Mouse (Mus musculus): Measurements from ENCODE around the gene Ndst2. TPM values are rescaled to one million over a fixed set of nuclear protein-coding genes. Genes with fewer than 3 reads are reported as not detected.

Ndst2 gene
- polyA plus RNA-seq, 1 experiment from 2014 or later = 17.2 TPM

DNA sequence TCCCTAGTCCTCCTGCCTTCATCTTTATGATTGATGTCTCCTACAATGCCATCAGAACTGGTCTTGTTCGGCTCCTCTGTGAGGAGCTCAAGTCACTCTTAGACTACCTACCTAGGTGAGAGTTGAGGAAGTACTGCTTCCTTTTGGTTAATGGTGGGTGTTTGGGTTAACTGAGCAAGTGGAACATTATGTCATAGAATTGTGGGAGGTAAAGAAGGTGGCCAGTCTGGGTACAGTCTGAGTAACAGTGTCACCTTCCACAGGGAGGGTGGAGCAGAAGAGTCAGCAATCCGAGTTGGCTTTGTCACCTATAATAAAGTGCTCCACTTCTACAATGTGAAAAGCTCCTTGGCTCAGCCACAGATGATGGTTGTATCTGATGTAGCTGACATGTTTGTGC is 45.4 kb downstream of the Ndst2 start:
- peaks cover 87% of the 10 kb centered on the region for H3K36me3 ChIP-seq (ENCODE audit: control insufficient read depth, insufficient read depth)
- no peaks in the 10 kb centered on the region for H3K27me3 ChIP-seq (ENCODE audit: control insufficient read depth, insufficient read depth, low read length)
- no peak for ATAC-seq (replicated peaks; ENCODE audit: extremely low read depth, insufficient read depth, low FRiP score)
- WGBS = 85% methylated on average over 2 of the region's 2 CpGs
- H3K4me2 ChIP-seq (ENCODE audit: low read depth, low read length) = no peak overlapping the region
- H3K9ac ChIP-seq (ENCODE audit: low read length) = no peak overlapping the region
- H3K9me3 ChIP-seq (replicated peaks; ENCODE audit: control insufficient read depth, low read length) = no peaks in the 10 kb centered on the region
- no peaks in the 10 kb centered on the region; the same call in 1 of the 2 replicates for H3K4me1 ChIP-seq (ENCODE audit: control insufficient read depth, insufficient read depth, low read length)
- no peak overlapping the region for H3K4me3 ChIP-seq (ENCODE audit: low read length)
- no peak overlapping the region for H3K27ac ChIP-seq (ENCODE audit: low read length)

DNA sequence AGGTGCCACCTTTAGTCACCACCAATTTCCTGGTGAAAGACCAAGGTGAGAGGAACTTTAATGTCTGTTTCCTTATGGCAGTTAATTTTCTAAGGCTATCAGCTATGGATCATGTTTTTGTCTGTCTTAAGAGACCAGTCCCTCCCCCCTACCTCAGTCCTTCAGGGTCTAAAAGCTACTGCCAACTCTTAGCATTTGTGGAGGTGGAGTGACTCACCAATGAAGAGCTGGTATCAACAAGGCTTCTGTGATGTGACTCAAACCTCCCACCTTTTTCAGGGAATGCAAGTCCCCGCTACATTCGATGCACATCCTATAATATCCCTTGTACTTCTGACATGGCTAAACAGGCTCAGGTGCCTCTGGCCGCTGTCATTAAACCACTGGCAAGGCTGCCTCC is 47.8 kb downstream of the Ndst2 start:
- peaks cover 8% of the 10 kb centered on the region for H3K4me1 ChIP-seq (ENCODE audit: control insufficient read depth, insufficient read depth, low read length)
- H3K9ac ChIP-seq (ENCODE audit: low read length) = no peak overlapping the region
- peaks cover 90% of the 10 kb centered on the region for H3K36me3 ChIP-seq (ENCODE audit: control insufficient read depth, insufficient read depth)
- no peak overlapping the region for H3K4me2 ChIP-seq (ENCODE audit: low read depth, low read length)
- H3K9me3 ChIP-seq (replicated peaks; ENCODE audit: control insufficient read depth, low read length) = no peaks in the 10 kb centered on the region
- no peaks in the 10 kb centered on the region for H3K27me3 ChIP-seq (ENCODE audit: control insufficient read depth, insufficient read depth, low read length)
- WGBS = 94% methylated on average over 3 of the region's 3 CpGs
- ATAC-seq (replicated peaks; ENCODE audit: extremely low read depth, insufficient read depth, low FRiP score) = no peak
- no peak overlapping the region for H3K4me3 ChIP-seq (ENCODE audit: low read length)
- H3K27ac ChIP-seq (ENCODE audit: low read length) = no peak overlapping the region

DNA sequence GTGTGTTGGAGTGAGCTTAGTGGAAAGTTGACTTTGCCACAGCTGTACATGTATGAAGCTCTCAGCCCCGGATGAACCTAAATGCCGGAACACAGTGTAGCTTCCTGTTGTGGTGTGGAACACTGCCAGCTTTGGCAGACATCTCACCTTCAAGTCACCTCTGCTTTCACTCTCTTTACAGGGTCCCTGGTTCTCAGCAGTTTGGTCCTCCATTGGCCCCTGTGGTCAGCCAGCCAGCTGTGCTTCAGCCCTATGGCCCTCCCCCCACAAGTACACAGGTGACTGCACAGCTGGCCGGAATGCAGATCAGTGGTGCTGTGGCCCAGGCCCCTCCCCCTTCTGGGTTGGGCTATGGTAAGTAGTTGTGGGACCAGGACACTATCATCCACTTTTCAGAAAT is 51.9 kb downstream of the Ndst2 start:
- Histone ChIP-seq H3K4me3 (ENCODE audit: low read length) (no peak overlapping the region), H3K27me3 (ENCODE audit: control insufficient read depth, insufficient read depth, low read length) (no peaks in the 10 kb centered on the region), H3K4me1 (ENCODE audit: control insufficient read depth, insufficient read depth, low read length) (peaks cover 8% of the 10 kb centered on the region), H3K36me3 (ENCODE audit: control insufficient read depth, insufficient read depth) (peaks cover 88% of the 10 kb centered on the region), H3K4me2 (ENCODE audit: low read depth, low read length) (no peak overlapping the region), H3K9ac (ENCODE audit: low read length) (no peak overlapping the region), H3K27ac (ENCODE audit: low read length) (peak overlapping the region; percentile 5), H3K9me3 (replicated peaks; ENCODE audit: control insufficient read depth, low read length) (no peaks in the 10 kb centered on the region)
- WGBS = 27% methylated on average over 3 of the region's 3 CpGs
- ATAC-seq (replicated peaks; ENCODE audit: extremely low read depth, insufficient read depth, low FRiP score) = peak; percentile 52; the same call in 1 of the 2 replicates

DNA sequence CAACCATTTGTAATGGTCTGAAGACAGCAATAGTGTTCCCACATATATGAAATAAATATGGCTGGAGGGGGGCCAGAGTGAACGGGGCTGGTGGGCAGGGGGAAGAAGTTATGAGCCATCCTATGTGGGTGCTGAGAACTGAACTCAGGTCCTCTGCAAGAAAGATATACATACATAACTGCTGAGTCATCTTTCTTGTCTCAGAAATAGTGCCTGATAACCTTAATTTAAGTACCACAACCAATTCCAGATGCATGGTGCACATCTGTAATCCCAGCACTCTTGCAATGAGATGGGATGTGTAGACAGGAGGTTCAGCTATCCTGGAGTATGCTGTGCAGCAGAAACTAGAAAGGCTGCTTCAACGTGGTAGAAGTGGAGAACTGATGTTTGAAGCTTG is 52.6 kb downstream of the Ndst2 start:
- Histone ChIP-seq H3K27me3 (ENCODE audit: control insufficient read depth, insufficient read depth, low read length) (no peaks in the 10 kb centered on the region), H3K9ac (ENCODE audit: low read length) (no peak overlapping the region), H3K4me3 (ENCODE audit: low read length) (no peak overlapping the region), H3K27ac (ENCODE audit: low read length) (peak overlapping the region; percentile 5), H3K36me3 (ENCODE audit: control insufficient read depth, insufficient read depth) (peaks cover 85% of the 10 kb centered on the region), H3K4me2 (ENCODE audit: low read depth, low read length) (no peak overlapping the region), H3K4me1 (ENCODE audit: control insufficient read depth, insufficient read depth, low read length) (peaks cover 8% of the 10 kb centered on the region), H3K9me3 (replicated peaks; ENCODE audit: control insufficient read depth, low read length) (no peaks in the 10 kb centered on the region)
- ATAC-seq (replicated peaks; ENCODE audit: extremely low read depth, insufficient read depth, low FRiP score) = no peak
- WGBS = 87% methylated on average over 2 of the region's 2 CpGs

DNA sequence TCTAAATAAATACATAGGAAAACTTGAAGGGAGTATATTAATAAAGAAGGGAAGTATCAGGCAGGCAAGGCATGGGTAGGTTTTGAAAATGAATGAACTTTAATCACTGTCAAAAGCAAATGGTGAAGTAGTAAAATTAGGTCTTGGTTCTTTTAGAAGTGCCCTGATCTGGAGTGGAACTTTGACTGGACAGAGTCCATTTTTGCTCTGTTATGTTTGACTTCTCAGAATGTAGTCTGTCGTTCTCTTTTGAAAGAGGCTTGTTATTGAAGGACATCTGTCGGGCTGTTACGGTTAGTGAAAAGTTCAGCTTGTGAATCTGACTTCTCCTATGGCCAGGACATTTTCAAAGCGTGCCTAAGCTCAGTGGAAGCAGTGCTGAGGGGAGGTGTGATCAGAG is 56.5 kb downstream of the Ndst2 start:
- Histone ChIP-seq H3K4me2 (ENCODE audit: low read depth, low read length) (no peak overlapping the region), H3K9me3 (replicated peaks; ENCODE audit: control insufficient read depth, low read length) (no peaks in the 10 kb centered on the region; the same call in 1 of the 2 replicates), H3K27me3 (ENCODE audit: control insufficient read depth, insufficient read depth, low read length) (no peaks in the 10 kb centered on the region), H3K9ac (ENCODE audit: low read length) (no peak overlapping the region), H3K4me3 (ENCODE audit: low read length) (no peak overlapping the region), H3K27ac (ENCODE audit: low read length) (no peak overlapping the region), H3K36me3 (ENCODE audit: control insufficient read depth, insufficient read depth) (peaks cover 56% of the 10 kb centered on the region), H3K4me1 (ENCODE audit: control insufficient read depth, insufficient read depth, low read length) (peaks cover 24% of the 10 kb centered on the region)
- WGBS = 84% methylated on average over 4 of the region's 4 CpGs
- ATAC-seq (replicated peaks; ENCODE audit: extremely low read depth, insufficient read depth, low FRiP score) = no peak

DNA sequence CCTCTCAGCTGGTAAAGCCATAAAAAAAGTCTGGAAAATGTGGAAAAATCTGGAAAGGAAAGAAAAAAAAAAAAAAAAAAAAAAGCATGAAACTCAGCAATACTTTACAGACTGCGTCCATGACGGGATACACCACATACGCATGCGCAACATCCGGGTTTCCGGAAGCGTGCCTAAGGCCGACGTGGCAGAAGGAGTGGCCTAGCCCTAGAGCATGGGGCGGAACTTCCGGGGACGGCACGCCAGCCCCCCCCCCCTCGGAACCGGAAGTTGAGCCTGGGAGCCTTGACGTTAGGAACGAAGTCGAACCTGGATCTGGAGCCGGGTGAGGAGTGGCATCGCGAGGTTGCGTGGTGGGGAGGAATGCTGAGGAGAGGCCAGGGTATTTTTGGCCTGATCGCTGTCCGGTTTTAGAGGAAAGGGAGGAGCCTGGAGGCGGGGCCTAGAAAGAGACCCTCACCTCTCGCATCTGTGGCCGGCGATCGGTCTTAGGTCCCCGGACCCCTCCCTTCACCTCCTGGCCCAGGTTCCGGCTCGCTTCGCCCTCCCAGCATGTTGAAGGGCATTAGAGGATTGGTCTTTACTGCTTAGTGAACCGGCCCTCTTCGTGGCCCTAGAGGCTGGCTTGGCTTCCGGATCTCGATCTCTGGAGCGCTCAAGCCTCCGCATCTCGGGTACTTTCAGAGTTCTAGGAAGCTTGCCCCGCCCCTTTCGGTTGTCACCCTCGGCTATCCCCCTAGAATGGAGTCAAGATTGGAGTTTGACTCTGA is 60.1 kb downstream of the Ndst2 start, which contains the start of gene Sec24c:
Sec24c (plus strand) TSS at position 245 of the 770 bp plus-strand sequence.
- H3K4me2 ChIP-seq (ENCODE audit: low read depth, low read length) = peak within 1 kb of the TSS; percentile 91
- H3K9ac ChIP-seq (ENCODE audit: low read length) = peak within 1 kb of the TSS; percentile 88
- no peaks in the 10 kb centered on the region; the same call in 1 of the 2 replicates for H3K9me3 ChIP-seq (replicated peaks; ENCODE audit: control insufficient read depth, low read length)
- H3K4me1 ChIP-seq (ENCODE audit: control insufficient read depth, insufficient read depth, low read length) = peaks cover 16% of the 10 kb centered on the region
- ATAC-seq (replicated peaks; ENCODE audit: extremely low read depth, insufficient read depth, low FRiP score) = peak; percentile 96
- peak within 1 kb of the TSS; percentile 82 for H3K4me3 ChIP-seq (ENCODE audit: low read length)
- H3K36me3 ChIP-seq (ENCODE audit: control insufficient read depth, insufficient read depth) = peaks cover 25% of the 10 kb centered on the region
- no peaks in the 10 kb centered on the region for H3K27me3 ChIP-seq (ENCODE audit: control insufficient read depth, insufficient read depth, low read length)
- H3K27ac ChIP-seq (ENCODE audit: low read length) = peak within 1 kb of the TSS; percentile 95
- 0% methylated on average over 43 of the region's 43 CpGs for WGBS

DNA sequence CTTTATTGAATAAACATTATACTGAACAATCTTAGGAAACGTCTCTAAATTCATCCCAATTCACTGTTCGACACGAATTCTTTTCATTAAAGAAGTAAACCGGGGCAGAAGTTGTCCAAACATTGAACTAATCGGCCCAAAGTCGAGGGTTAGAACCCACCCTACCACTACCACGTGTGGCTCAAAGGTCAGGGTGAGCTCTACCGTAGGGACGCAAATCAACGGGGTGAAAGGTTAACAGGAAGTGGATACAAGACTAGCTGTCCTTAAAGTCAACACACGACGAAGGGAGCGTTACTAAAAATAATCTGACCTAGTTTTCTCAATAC is 60.7 kb downstream of the Ndst2 start:
- Histone ChIP-seq H3K4me3 (ENCODE audit: low read length) (peak overlapping the region; percentile 82), H3K9me3 (replicated peaks; ENCODE audit: control insufficient read depth, low read length) (no peaks in the 10 kb centered on the region; the same call in 1 of the 2 replicates), H3K27ac (ENCODE audit: low read length) (peak overlapping the region; percentile 95), H3K4me2 (ENCODE audit: low read depth, low read length) (peak overlapping the region; percentile 91), H3K4me1 (ENCODE audit: control insufficient read depth, insufficient read depth, low read length) (peaks cover 21% of the 10 kb centered on the region), H3K27me3 (ENCODE audit: control insufficient read depth, insufficient read depth, low read length) (no peaks in the 10 kb centered on the region), H3K36me3 (ENCODE audit: control insufficient read depth, insufficient read depth) (peaks cover 20% of the 10 kb centered on the region), H3K9ac (ENCODE audit: low read length) (peak overlapping the region; percentile 75)
- ATAC-seq (replicated peaks; ENCODE audit: extremely low read depth, insufficient read depth, low FRiP score) = no peak
- WGBS = 8% methylated on average over 13 of the region's 13 CpGs

Small RNAs within 50 kb of the gene (microRNA-seq; reads per million reads assigned to microRNA genes)
- not detected for gene Mir6946

Other genes starting within 250 kb of the Ndst2 start
- 0.25 and 0.60 TPM in 2 replicates for gene Mss51, start 237.7 kb downstream of the Ndst2 start, polyA plus RNA-seq (2015; fragmentation: Nextera tagmentation; extraction: Ambion mirVana)
- gene Ppp3cb, start 188.0 kb downstream of the Ndst2 start, polyA plus RNA-seq (2015; fragmentation: Nextera tagmentation; extraction: Ambion mirVana) = 28.4 and 32.0 TPM in 2 replicates
- gene Usp54, start 93.5 kb downstream of the Ndst2 start, polyA plus RNA-seq (2015; fragmentation: Nextera tagmentation; extraction: Ambion mirVana) = 3.8 and 4.5 TPM in 2 replicates
- 12.0 and 14.9 TPM in 2 replicates for gene Myoz1, start 78.0 kb downstream of the Ndst2 start, polyA plus RNA-seq (2015; fragmentation: Nextera tagmentation; extraction: Ambion mirVana)
- 172 and 183 TPM in 2 replicates for gene Synpo2l, start 66.2 kb downstream of the Ndst2 start, polyA plus RNA-seq (2015; fragmentation: Nextera tagmentation; extraction: Ambion mirVana)
- 73.2 and 76.2 TPM in 2 replicates for gene Sec24c, start 60.3 kb downstream of the Ndst2 start, polyA plus RNA-seq (2015; fragmentation: Nextera tagmentation; extraction: Ambion mirVana)
- gene Fut11, start 39.6 kb downstream of the Ndst2 start, polyA plus RNA-seq (2015; fragmentation: Nextera tagmentation; extraction: Ambion mirVana) = 20.5 and 20.6 TPM in 2 replicates
- 175 and 177 TPM in 2 replicates for gene Chchd1, start 31.6 kb downstream of the Ndst2 start, polyA plus RNA-seq (2015; fragmentation: Nextera tagmentation; extraction: Ambion mirVana)
- 22.3 and 24.1 TPM in 2 replicates for gene Zswim8, start 27.0 kb downstream of the Ndst2 start, polyA plus RNA-seq (2015; fragmentation: Nextera tagmentation; extraction: Ambion mirVana)
- gene Camk2g, start 59.5 kb upstream of the Ndst2 start, polyA plus RNA-seq (2015; fragmentation: Nextera tagmentation; extraction: Ambion mirVana) = 81.5 and 103 TPM in 2 replicates
- gene Plau, start 102.1 kb upstream of the Ndst2 start, polyA plus RNA-seq (2015; fragmentation: Nextera tagmentation; extraction: Ambion mirVana) = 1.2 and 1.9 TPM in 2 replicates
- 89.3 and 97.0 TPM in 2 replicates for gene Vcl, start 194.8 kb upstream of the Ndst2 start, polyA plus RNA-seq (2015; fragmentation: Nextera tagmentation; extraction: Ambion mirVana)

Data from heart, embryonic 16.5 days (tissue).